Mouse (Mus musculus) CH12.LX (cell line): ENCODE measurements around the gene Olfr482. TPM values are rescaled to one million over a fixed set of nuclear protein-coding genes. Genes with fewer than 3 reads are reported as not detected.

ENCODE experiments used
- DNase-seq: peaks from one replicate; pipeline ENCODE4 v3.0.0-alpha.2; 2013; ENCODE audit errors: extremely low read depth
- H3K27ac ChIP-seq: 2 replicates; pipeline ENCODE4 v1.5.1; 2012; ENCODE audit warnings: low read depth, mild to moderate bottlenecking, control low read depth, moderate library complexity; ENCODE audit not compliant: insufficient read depth
- H3K27me3 ChIP-seq: replicated peaks from 2 replicates; pipeline ENCODE3; 2012; ENCODE audit warnings: inconsistent platforms
- H3K36me3 ChIP-seq, 2 experiments: replicated peaks in 1 of 2; 2 replicates each; pipeline versions ENCODE3 to v1.6.1; 2012; ENCODE audit warnings: inconsistent platforms in 1 of 2, low read length in 1 of 2, mild to moderate bottlenecking in 1 of 2, mixed read lengths in 1 of 2, moderate library complexity in 1 of 2; ENCODE audit not compliant: control insufficient read depth in 1 of 2, insufficient read depth in 1 of 2
- H3K4me1 ChIP-seq, 2 experiments: 2 replicates each; pipeline ENCODE4 v1.6.1; 2012; ENCODE audit warnings: inconsistent platforms in 1 of 2, moderate library complexity in 1 of 2; ENCODE audit not compliant: insufficient read depth in 2 of 2, control insufficient read depth in 1 of 2
- H3K4me2 ChIP-seq: 2 replicates; pipeline ENCODE4 v1.6.1; 2012; ENCODE audit warnings: low read depth, mild to moderate bottlenecking, control low read depth; ENCODE audit not compliant: poor library complexity, insufficient read depth, severe bottlenecking
- H3K4me3 ChIP-seq, 3 experiments: fragments of 150-350 bp in 1 of 3; sonication (generic) in 1 of 3; replicated peaks in 1 of 3; 2 replicates each; pipeline versions ENCODE3 to v1.5.1; 2011 to 2012; ENCODE audit warnings: low read depth in 2 of 3, low read length in 2 of 3, mild to moderate bottlenecking in 2 of 3, moderate library complexity in 2 of 3, control low read depth in 1 of 3, improper control_type of control experiment in 1 of 3, inconsistent platforms in 1 of 3, mixed read lengths in 1 of 3; ENCODE audit not compliant: poor library complexity in 1 of 3
- H3K79me2 ChIP-seq: replicated peaks from 2 replicates; pipeline ENCODE4 v1.6.1; 2012; ENCODE audit warnings: mild to moderate bottlenecking, moderate library complexity; ENCODE audit not compliant: control insufficient read depth, poor library complexity, insufficient read depth, severe bottlenecking; ENCODE audit errors: extremely low read depth
- H3K9ac ChIP-seq: 2 replicates; pipeline ENCODE4 v1.6.1; 2012; ENCODE audit warnings: low read depth, mild to moderate bottlenecking, control low read depth, moderate library complexity; ENCODE audit not compliant: insufficient read depth
- H3K9me3 ChIP-seq: replicated peaks from 2 replicates; pipeline ENCODE3; 2012; ENCODE audit warnings: low read length, inconsistent platforms, mixed read lengths
- ELF1 ChIP-seq: IDR thresholded peaks from 2 replicates; pipeline ENCODE4 v1.6.1; 2014; ENCODE audit warnings: low read depth, mild to moderate bottlenecking, inconsistent platforms, low read length, improper control_type of control experiment
- ETS1 ChIP-seq: conservative IDR thresholded peaks from 2 replicates; pipeline ENCODE4 v1.6.1; 2012; ENCODE audit warnings: low read depth, mild to moderate bottlenecking, inconsistent platforms, low read length, improper control_type of control experiment, moderate library complexity
- GABPA ChIP-seq: IDR thresholded peaks from 2 replicates; pipeline ENCODE4 v1.6.1; 2012; ENCODE audit warnings: low read depth, low read length, improper control_type of control experiment, inconsistent platforms; ENCODE audit not compliant: insufficient replicate concordance
- HCFC1 ChIP-seq: IDR thresholded peaks from 2 replicates; pipeline ENCODE4 v1.6.1; 2012; ENCODE audit warnings: low read depth, mild to moderate bottlenecking, inconsistent platforms, low read length, improper control_type of control experiment
- JUN ChIP-seq: IDR thresholded peaks from 2 replicates; pipeline ENCODE4 v1.6.1; 2011; ENCODE audit warnings: low read depth, mild to moderate bottlenecking, low read length, improper control_type of control experiment, moderate library complexity; ENCODE audit not compliant: insufficient read depth
- KAT2A ChIP-seq: IDR thresholded peaks from 2 replicates; pipeline ENCODE4 v1.6.1; 2012; ENCODE audit warnings: low read length, improper control_type of control experiment, inconsistent platforms; ENCODE audit not compliant: insufficient replicate concordance
- MAX ChIP-seq: IDR thresholded peaks from 2 replicates; pipeline ENCODE4 v1.6.1; 2011; ENCODE audit warnings: low read length, improper control_type of control experiment
- MAZ ChIP-seq: IDR thresholded peaks from 2 replicates; pipeline ENCODE4 v1.6.1; 2012; ENCODE audit warnings: low read depth, mild to moderate bottlenecking, inconsistent platforms, low read length, improper control_type of control experiment, moderate library complexity
- MEF2A ChIP-seq: IDR thresholded peaks from 2 replicates; pipeline ENCODE4 v1.6.1; 2014; ENCODE audit warnings: low read depth, mild to moderate bottlenecking, inconsistent platforms, low read length, improper control_type of control experiment, borderline replicate concordance
- MXI1 ChIP-seq: IDR thresholded peaks from 2 replicates; pipeline ENCODE4 v1.6.1; 2011; ENCODE audit warnings: mild to moderate bottlenecking, low read depth, low read length, improper control_type of control experiment
- MYC ChIP-seq: IDR thresholded peaks from 2 replicates; pipeline ENCODE4 v1.6.1; 2011; ENCODE audit warnings: low read depth, mild to moderate bottlenecking, improper control_type of control experiment, low read length
- NRF1 ChIP-seq: IDR thresholded peaks from 2 replicates; pipeline ENCODE4 v1.6.1; 2014; ENCODE audit warnings: low read depth, mild to moderate bottlenecking, inconsistent platforms, low read length, improper control_type of control experiment, moderate library complexity
- PAX5 ChIP-seq: IDR thresholded peaks from 2 replicates; pipeline ENCODE4 v1.6.1; 2012; ENCODE audit warnings: low read length, inconsistent platforms, mixed read lengths
- POLR2A ChIP-seq: IDR thresholded peaks from 2 replicates; pipeline ENCODE4 v1.6.1; 2011; ENCODE audit warnings: low read depth, mild to moderate bottlenecking, improper control_type of control experiment, low read length
- SMC3 ChIP-seq: IDR thresholded peaks from 2 replicates; pipeline ENCODE4 v1.6.1; 2011; ENCODE audit warnings: low read depth, low read length, improper control_type of control experiment
- UBTF ChIP-seq: IDR thresholded peaks from 2 replicates; pipeline ENCODE4 v1.6.1; 2012; ENCODE audit warnings: low read depth, mild to moderate bottlenecking, inconsistent platforms, low read length, improper control_type of control experiment, moderate library complexity
- ZKSCAN1 ChIP-seq: IDR thresholded peaks from 2 replicates; pipeline ENCODE4 v1.6.1; 2012; ENCODE audit warnings: low read depth, inconsistent platforms, low read length, improper control_type of control experiment, borderline replicate concordance
- ZMIZ1 ChIP-seq: IDR thresholded peaks from 2 replicates; pipeline ENCODE4 v1.6.1; 2012; ENCODE audit warnings: low read depth, mild to moderate bottlenecking, inconsistent platforms, low read length, improper control_type of control experiment
- dilution Hi-C: fragments of 300-500 bp; cut with MboI; formaldehyde crosslinking; loops from 2 replicates; pipeline ENCODE4 v1.14.3; 2020; ENCODE audit warnings: low sequenced_read_pairs; ENCODE audit not compliant: extremely low pct_unique_long_range_greater_than_20kb, extremely low pct_ligation_motif_present
- in situ Hi-C: fragments of 300-500 bp; cut with MboI; formaldehyde crosslinking; loops from 3 replicates; pipeline ENCODE4 v1.14.3; 2019; ENCODE audit warnings: low sequenced_read_pairs, low pct_ligation_motif_present, low pct_unique_long_range_greater_than_20kb, mixed read lengths
- polyA plus RNA-seq: library from polyadenylated mRNA; unstranded; fragments of >175 nt; gene quantifications from 2 replicates; pipeline ENCODE4 v1.2.1, GENCODE M21; 2012; ENCODE audit warnings: low read depth; ENCODE audit not compliant: insufficient read length
- total RNA-seq, 2 experiments: library from RNA; depleted of rRNA; stranded (reverse); fragments of 300-350 nt in 1 of 2; fragments of >200 nt in 1 of 2; gene quantifications; 2 replicates each; pipeline ENCODE4 v1.2.3; 2012 to 2014

Gene Olfr482
- total and polyA plus RNA-seq, 3 experiments = 0.50 TPM; not detected in 2

- dilution Hi-C loops = no loop called here
- TF ChIP-seq MAX = no peak
- TF ChIP-seq NRF1 = no peak
- no peak for TF ChIP-seq MEF2A
- TF ChIP-seq MAZ = no peak
- no peak for TF ChIP-seq UBTF
- TF ChIP-seq MYC = no peak
- TF ChIP-seq HCFC1 = no peak
- no peak for TF ChIP-seq GABPA
- TF ChIP-seq SMC3 = no peak
- TF ChIP-seq PAX5 = no peak
- TF ChIP-seq KAT2A = no peak
- H3K4me2 ChIP-seq = no peak within 1 kb of the TSS
These were observed 3.2 kb upstream of the Olfr482 start, which contains the start of gene Olfr483 for GRCm38 (mm10) chr7:108100549-108100948. TSS of gene Olfr483 (plus strand) at chr7:108100849.

GRCm38 (mm10) chr7:108079555-108079954 lies 17.8 kb downstream of the Olfr482 start, which contains the start of gene Olfr481:
TSS of gene Olfr481 (plus strand) at chr7:108079855.
- no peak for DNase-seq
- TF ChIP-seq POLR2A (no peak), HCFC1 (no peak), JUN (no peak), MXI1 (no peak), NRF1 (no peak), ELF1 (no peak), MAX (no peak), KAT2A (no peak), ZKSCAN1 (no peak), ETS1 (no peak), ZMIZ1 (no peak), GABPA (no peak)
- TF ChIP-seq, all 38 proteins: peak for 0

More at GRCm38 (mm10) chr7:108100549-108100948, 3.2 kb upstream of the Olfr482 start, which contains the start of gene Olfr483:
- H3K9ac ChIP-seq = no peak within 1 kb of the TSS
- no peak for DNase-seq
- H3K9me3 ChIP-seq = no peaks in the 10 kb centered on the region
- in situ Hi-C loops = no loop called here
- H3K4me3 ChIP-seq = no peak within 1 kb of the TSS
- peaks cover 13% of the 10 kb centered on the region for H3K27me3 ChIP-seq
- no peaks in the 10 kb centered on the region for H3K4me1 ChIP-seq
- H3K79me2 ChIP-seq = no peaks in the 10 kb centered on the region
- H3K36me3 ChIP-seq = no peaks in the 10 kb centered on the region
- no peak within 1 kb of the TSS for H3K27ac ChIP-seq

More at GRCm38 (mm10) chr7:108079555-108079954, 17.8 kb downstream of the Olfr482 start, which contains the start of gene Olfr481:
- Histone ChIP-seq H3K27ac (no peak within 1 kb of the TSS), H3K36me3 (no peaks in the 10 kb centered on the region), H3K4me1 (no peaks in the 10 kb centered on the region), H3K9ac (no peak within 1 kb of the TSS), H3K4me3 (no peak within 1 kb of the TSS), H3K4me2 (no peak within 1 kb of the TSS), H3K9me3 (no peaks in the 10 kb centered on the region), H3K27me3 (peaks cover 25% of the 10 kb centered on the region), H3K79me2 (no peaks in the 10 kb centered on the region)
- dilution Hi-C loops (no loop called here), in situ Hi-C loops (no loop called here)
